Mouse (Mus musculus) stomach, embryonic 14.5 days (tissue): ENCODE measurements around the gene Commd4. TPM values are rescaled to one million over a fixed set of nuclear protein-coding genes. Genes with fewer than 3 reads are reported as not detected.
"Not testable (repeated sequence)": the region's sequence is repeated elsewhere in the genome, so short reads cannot be mapped to it uniquely, and the experiment has no call there.

Experiments used
- ATAC-seq: fragments of 200-750 bp; cut with Nextera tagmentation; 2 replicates; pipeline ENCODE4 v1.8.0; 2017; ENCODE audit warnings: low read depth, moderate TSS enrichment; ENCODE audit not compliant: insufficient number of reproducible peaks, insufficient read depth, low FRiP score
- H3K27ac ChIP-seq: fragments of 300-500 bp; sonication (generic); 2 replicates; pipeline ENCODE4 v1.5.1; 2014; ENCODE audit warnings: mild to moderate bottlenecking, low read length, moderate library complexity, mixed read lengths
- H3K27me3 ChIP-seq: fragments of 300-500 bp; sonication (generic); 2 replicates; pipeline ENCODE4 v1.6.1; 2014; ENCODE audit warnings: low read length, control low read depth, mixed read lengths; ENCODE audit not compliant: control insufficient read depth, insufficient read depth
- H3K36me3 ChIP-seq: fragments of 300-500 bp; sonication (generic); 2 replicates; pipeline ENCODE4 v1.6.1; 2014; ENCODE audit warnings: mild to moderate bottlenecking, control low read depth, low read length, moderate library complexity, mixed read lengths; ENCODE audit not compliant: control insufficient read depth, insufficient read depth
- H3K4me1 ChIP-seq: fragments of 300-500 bp; sonication (generic); 2 replicates; pipeline ENCODE4 v1.6.1; 2014; ENCODE audit warnings: low read length, control low read depth, mixed read lengths; ENCODE audit not compliant: control insufficient read depth, insufficient read depth
- H3K4me2 ChIP-seq: fragments of 300-500 bp; sonication (generic); replicated peaks from 2 replicates; pipeline ENCODE4 v1.6.1; 2014; ENCODE audit warnings: low read depth, low read length, control low read depth
- H3K4me3 ChIP-seq: fragments of 300-500 bp; sonication (generic); 2 replicates; pipeline ENCODE4 v1.5.1; 2014; ENCODE audit warnings: low read depth, low read length, control low read depth
- H3K9ac ChIP-seq: fragments of 300-500 bp; sonication (generic); replicated peaks from 2 replicates; pipeline ENCODE4 v1.6.1; 2014; ENCODE audit warnings: low read depth, mild to moderate bottlenecking, control low read depth, low read length, moderate library complexity, mixed read lengths
- H3K9me3 ChIP-seq: fragments of 300-500 bp; sonication (generic); 2 replicates; pipeline ENCODE4 v1.6.1; 2016; ENCODE audit warnings: low read depth, low read length, control low read depth; ENCODE audit not compliant: control insufficient read depth
- WGBS: fragments of 180-500 bp; shearing (Covaris S2); extraction: QIAGEN DNeasy Blood & Tissue Kit; methylation state at CpG from one replicate; pipeline ENCODE4 v1.1.7; 2014; 5-methylcytosine and 5-hydroxymethylcytosine counted together
- polyA plus RNA-seq: library from polyadenylated mRNA; unstranded; fragments of >200 nt; fragmentation: Nextera tagmentation; extraction: Ambion mirVana; gene quantifications from 2 replicates; pipeline ENCODE4 v1.2.1, GENCODE M21; 2014

Gene Commd4
- 91.9 and 94.8 TPM in 2 replicates for polyA plus RNA-seq

DNA sequence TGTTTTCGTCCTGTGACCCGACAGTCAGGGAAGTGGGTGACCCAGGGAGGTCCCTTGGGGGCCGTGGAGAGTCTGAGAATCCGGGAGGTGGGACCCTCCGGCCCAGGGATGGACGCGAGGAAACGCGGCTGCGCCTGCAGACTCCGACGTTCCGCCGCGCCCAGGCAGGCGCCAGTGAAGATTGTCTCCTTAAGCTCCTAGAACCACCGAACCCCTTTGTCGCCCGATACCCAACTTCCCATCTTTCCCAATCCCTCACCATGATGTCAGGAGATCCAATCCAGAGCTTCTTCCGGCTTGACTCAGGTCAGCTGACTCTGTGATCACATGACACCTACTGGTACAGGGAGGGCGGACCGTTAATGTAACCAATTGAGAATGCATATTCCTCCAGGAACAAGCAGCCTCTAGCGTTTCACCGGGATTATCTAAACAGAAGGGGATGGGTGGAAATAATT is at the start of gene Commd4:
Commd4 (minus strand) TSS at position 319 of the 458 bp plus-strand sequence.
- Histone ChIP-seq H3K27ac (no peak within 1 kb of the TSS), H3K4me3 (peak within 1 kb of the TSS; percentile 71), H3K36me3 (no peaks in the 10 kb centered on the region), H3K4me2 (peak within 1 kb of the TSS; percentile 93), H3K27me3 (no peaks in the 10 kb centered on the region), H3K9ac (peak within 1 kb of the TSS; percentile 23; the same call in 1 of the 2 replicates), H3K9me3 (no peaks in the 10 kb centered on the region), H3K4me1 (peaks cover 6% of the 10 kb centered on the region; the same call in 1 of the 2 replicates)
- ATAC-seq: peak; percentile 88; the same call in 1 of the 2 replicates
- WGBS: under 1% methylated on average over 24 of the region's 24 CpGs

DNA sequence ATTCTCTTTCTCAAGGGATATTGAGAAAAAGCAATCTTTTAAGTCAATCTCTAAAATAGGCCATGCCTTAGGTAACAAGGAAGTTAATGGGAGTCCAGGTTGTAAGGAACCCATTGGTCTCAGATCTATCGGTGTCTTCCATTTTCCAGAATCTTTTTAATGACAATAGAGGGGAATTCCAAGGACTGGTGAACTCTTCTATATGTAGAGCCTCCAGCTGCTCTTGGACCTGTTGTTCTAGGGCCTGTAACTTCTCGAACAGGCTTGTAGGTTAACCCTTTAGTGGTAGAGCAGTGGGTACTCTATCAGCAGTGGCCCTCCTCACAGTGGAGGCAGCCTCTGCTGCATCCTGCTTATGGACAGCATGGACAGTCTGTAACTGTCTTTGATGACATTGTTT is 48.8 kb upstream of the Commd4 start:
- 69% methylated on average over 2 of the region's 2 CpGs for WGBS

GRCm38 (mm10) chr9:57203571-57203970 is 45.4 kb upstream of the Commd4 start:
- not testable (repeated sequence) for H3K9me3 ChIP-seq, H3K36me3 ChIP-seq, ATAC-seq, H3K4me3 ChIP-seq, H3K4me2 ChIP-seq, H3K4me1 ChIP-seq, H3K27ac ChIP-seq, H3K9ac ChIP-seq, H3K27me3 ChIP-seq
- 69% methylated on average over 13 of the region's 13 CpGs for WGBS

More for the DNA sequence above, 48.8 kb upstream of the Commd4 start:
- H3K4me2 ChIP-seq: no peak overlapping the region
- no peak overlapping the region for H3K4me3 ChIP-seq
- no peak overlapping the region for H3K27ac ChIP-seq
- no peaks in the 10 kb centered on the region for H3K9me3 ChIP-seq
- no peak overlapping the region for H3K9ac ChIP-seq
- H3K27me3 ChIP-seq: no peaks in the 10 kb centered on the region
- no peak for ATAC-seq
- H3K36me3 ChIP-seq: no peaks in the 10 kb centered on the region
- no peaks in the 10 kb centered on the region for H3K4me1 ChIP-seq

DNA sequence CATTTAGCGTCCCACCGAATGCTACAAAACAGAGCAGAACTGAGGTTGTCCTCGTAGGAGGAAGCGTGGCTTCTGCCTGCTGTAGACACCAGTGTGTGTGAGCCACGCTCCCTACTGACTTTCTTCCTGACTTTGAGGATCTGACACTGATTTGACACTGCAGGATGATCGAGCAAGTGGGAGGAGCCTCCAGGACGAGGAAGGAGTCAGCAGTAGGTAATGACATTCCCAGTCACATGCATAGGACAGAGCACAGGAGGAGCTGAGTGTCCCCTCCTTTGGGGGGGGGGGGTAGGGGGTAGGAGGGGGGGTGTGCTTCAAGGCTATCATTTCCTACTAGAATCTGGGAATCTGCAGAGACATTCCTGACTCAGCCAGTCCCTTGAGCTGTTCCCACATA is 44.9 kb upstream of the Commd4 start:
- no peak overlapping the region for H3K9ac ChIP-seq
- H3K27me3 ChIP-seq: no peaks in the 10 kb centered on the region
- H3K4me2 ChIP-seq: no peak overlapping the region
- no peaks in the 10 kb centered on the region for H3K9me3 ChIP-seq
- H3K36me3 ChIP-seq: no peaks in the 10 kb centered on the region
- no peak for ATAC-seq
- no peaks in the 10 kb centered on the region for H3K4me1 ChIP-seq
- H3K27ac ChIP-seq: no peak overlapping the region
- H3K4me3 ChIP-seq: no peak overlapping the region
- WGBS: 78% methylated on average over 7 of the region's 7 CpGs

GRCm38 (mm10) chr9:57197414-57197813 is 39.3 kb upstream of the Commd4 start:
- 70% methylated on average over 8 of the region's 8 CpGs for WGBS
- Histone ChIP-seq H3K4me1 (no peaks in the 10 kb centered on the region), H3K36me3 (no peaks in the 10 kb centered on the region)

DNA sequence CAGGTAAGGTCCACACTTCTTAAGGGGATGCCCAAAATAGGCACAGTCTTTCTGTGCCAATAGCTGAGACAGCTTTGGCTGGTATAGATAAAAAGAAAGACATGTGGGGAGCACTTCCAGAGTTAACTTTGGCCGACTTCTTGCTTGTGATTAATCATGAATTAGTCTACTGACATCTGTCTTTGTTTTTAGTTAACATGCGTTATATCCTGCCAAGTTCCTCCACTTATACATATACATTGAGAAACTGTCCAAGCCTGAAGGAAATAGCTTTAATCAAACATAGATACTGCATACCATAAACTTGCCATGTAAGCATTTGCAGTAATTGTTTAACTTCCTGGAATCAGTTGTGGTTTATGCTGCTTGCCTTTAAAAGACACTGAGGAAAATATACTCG is 38.6 kb upstream of the Commd4 start:
- ATAC-seq: no peak
- Histone ChIP-seq H3K27me3 (no peaks in the 10 kb centered on the region), H3K27ac (no peak overlapping the region), H3K4me3 (no peak overlapping the region), H3K4me2 (no peak overlapping the region), H3K4me1 (no peaks in the 10 kb centered on the region), H3K9ac (no peak overlapping the region), H3K9me3 (no peaks in the 10 kb centered on the region), H3K36me3 (no peaks in the 10 kb centered on the region)
- 48% methylated on average over 3 of the region's 3 CpGs for WGBS

More at GRCm38 (mm10) chr9:57197414-57197813, 39.3 kb upstream of the Commd4 start:
- no peak overlapping the region for H3K27ac ChIP-seq
- H3K9me3 ChIP-seq: no peaks in the 10 kb centered on the region
- no peaks in the 10 kb centered on the region for H3K27me3 ChIP-seq
- H3K9ac ChIP-seq: no peak overlapping the region
- H3K4me3 ChIP-seq: no peak overlapping the region
- ATAC-seq: no peak
- no peak overlapping the region for H3K4me2 ChIP-seq

GRCm38 (mm10) chr9:57168411-57168810 is 10.3 kb upstream of the Commd4 start:
- Histone ChIP-seq H3K4me3 (no peak overlapping the region), H3K4me2 (no peak overlapping the region), H3K9ac (no peak overlapping the region), H3K4me1 (no peaks in the 10 kb centered on the region), H3K36me3 (no peaks in the 10 kb centered on the region), H3K27me3 (no peaks in the 10 kb centered on the region), H3K27ac (no peak overlapping the region), H3K9me3 (no peaks in the 10 kb centered on the region)
- 74% methylated on average over 5 of the region's 5 CpGs for WGBS
- ATAC-seq: no peak

DNA sequence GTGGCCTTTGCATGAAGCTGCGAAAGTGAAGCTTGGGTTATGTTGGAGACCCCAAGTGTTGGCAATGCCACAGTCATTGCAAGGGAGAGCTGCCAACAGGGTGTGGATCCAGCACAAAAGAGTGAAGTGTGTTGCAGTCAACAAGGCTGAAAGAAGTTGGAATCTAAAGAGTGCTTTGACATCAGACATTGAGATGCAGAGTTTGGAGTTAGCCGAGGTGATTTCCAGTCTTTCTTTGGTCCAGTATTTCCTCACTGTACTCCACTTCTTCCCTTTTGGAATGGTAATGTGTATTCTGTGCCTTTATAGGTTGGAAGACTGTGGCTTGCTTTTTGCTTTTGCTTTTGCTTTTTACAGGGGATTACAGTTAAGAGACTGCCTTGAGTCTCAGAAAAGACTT is 8.0 kb upstream of the Commd4 start:
- H3K27me3 ChIP-seq: no peaks in the 10 kb centered on the region
- ATAC-seq: no peak
- H3K36me3 ChIP-seq: no peaks in the 10 kb centered on the region
- no peak overlapping the region for H3K4me2 ChIP-seq
- WGBS: 88% methylated on average over 2 of the region's 2 CpGs
- H3K4me1 ChIP-seq: no peaks in the 10 kb centered on the region
- H3K27ac ChIP-seq: no peak overlapping the region
- H3K4me3 ChIP-seq: no peak overlapping the region
- no peaks in the 10 kb centered on the region for H3K9me3 ChIP-seq
- H3K9ac ChIP-seq: no peak overlapping the region

DNA sequence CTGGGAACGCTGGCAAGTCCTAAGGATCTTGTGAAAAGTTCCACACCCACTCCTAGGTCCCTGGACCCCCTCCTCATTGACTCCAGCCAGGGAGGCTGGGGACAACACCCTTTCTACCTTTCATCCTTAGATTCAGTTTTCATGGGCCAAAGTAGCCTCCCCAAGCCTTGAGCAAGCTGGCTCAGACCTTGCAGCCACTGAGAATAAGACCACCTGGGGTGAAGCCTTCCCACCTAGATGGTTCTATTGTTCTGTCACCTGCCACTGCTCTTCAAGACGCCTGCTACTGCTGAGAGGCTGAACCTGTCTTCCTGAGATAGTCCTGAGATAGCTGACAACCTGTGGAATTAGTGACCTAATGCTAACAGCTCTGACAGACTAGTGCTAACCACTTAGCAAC is 5.0 kb upstream of the Commd4 start:
- H3K27ac ChIP-seq: no peak overlapping the region
- H3K4me3 ChIP-seq: no peak overlapping the region
- no peak for ATAC-seq
- no peaks in the 10 kb centered on the region for H3K27me3 ChIP-seq
- H3K9me3 ChIP-seq: no peaks in the 10 kb centered on the region
- WGBS: 25% methylated on average over 2 of the region's 2 CpGs
- no peaks in the 10 kb centered on the region for H3K36me3 ChIP-seq
- no peak overlapping the region for H3K4me2 ChIP-seq
- H3K9ac ChIP-seq: no peak overlapping the region
- no peaks in the 10 kb centered on the region for H3K4me1 ChIP-seq
